Mouse (Mus musculus) layer of hippocampus, adult 18-20 months (tissue): Measurements from ENCODE around the gene Hmgcr. TPM values are rescaled to one million over a fixed set of nuclear protein-coding genes. Genes with fewer than 3 reads are reported as not detected.
"Not testable (repeated sequence)": the region's sequence is repeated elsewhere in the genome, so short reads cannot be mapped to it uniquely, and the experiment has no call there.

Source experiments
- DNase-seq, 2 experiments: peaks; one replicate each; pipeline ENCODE4 v3.0.0; 2022; ENCODE audit warnings: low spot score in 2 of 2
- total RNA-seq, 2 experiments: library from RNA; stranded (reverse); gene quantifications; 2 replicates each; pipeline ENCODE4 v1.2.3; 2021

The Hmgcr gene
- total RNA-seq, 2 experiments from 2014 or later, result 111 to 128 TPM

DNA sequence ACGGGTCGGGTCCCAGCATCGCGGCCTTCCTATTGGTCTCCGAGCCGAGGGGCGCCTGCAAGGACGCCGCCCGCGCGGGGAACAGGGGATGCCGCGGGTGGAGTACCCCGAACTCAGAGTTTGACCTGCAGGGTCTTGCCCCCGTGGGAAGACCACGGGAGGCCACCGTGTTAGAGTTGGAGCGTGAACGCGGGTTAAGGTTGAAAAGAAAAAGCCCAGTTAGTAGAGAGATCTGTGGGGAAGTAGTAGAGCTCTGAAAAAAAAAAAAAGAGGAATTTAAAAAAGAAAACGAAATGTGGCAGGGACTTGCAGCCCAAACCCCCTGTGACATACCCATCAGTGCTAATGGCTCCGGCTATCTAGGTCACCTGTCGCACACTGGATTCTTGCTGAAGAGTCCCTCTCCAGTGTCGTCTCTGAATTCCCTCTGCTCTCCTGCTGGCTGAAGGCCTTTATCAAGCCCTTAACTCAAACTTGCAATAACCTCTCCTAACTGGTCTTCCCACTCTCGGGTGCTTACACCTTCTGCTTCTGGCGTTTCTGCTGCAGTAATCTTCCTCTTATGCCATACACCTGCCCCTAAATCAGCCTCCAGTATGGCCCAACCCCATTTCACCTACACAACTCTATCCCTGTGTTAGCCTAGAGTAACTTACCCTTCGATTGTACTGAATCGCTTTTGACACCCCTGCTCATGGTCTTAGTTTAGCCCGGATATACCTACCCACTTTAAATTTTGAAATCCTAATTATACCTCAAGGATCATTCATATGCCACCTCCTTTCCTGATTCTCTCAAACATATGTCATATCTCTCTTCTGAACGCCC, 556 bp upstream of the Hmgcr start:
- DNase-seq, result no peak

DNA sequence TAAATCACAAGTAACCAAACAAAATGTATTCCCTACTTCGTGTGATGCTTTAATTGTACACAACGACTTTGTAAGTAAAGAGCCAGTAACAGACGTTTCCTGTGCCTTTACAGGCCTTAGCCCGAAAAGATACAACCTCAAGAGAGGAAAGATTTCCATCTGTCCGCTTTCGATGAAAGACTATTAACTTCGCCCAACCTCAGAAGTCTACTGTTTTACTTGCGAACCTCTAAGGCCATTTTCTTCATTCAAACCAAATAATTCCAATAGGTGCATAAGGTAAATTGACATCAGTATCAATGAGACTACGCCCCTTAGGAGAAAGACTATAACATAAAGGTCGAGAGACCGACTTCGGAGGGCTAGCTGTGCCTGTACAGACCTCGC, 724 bp downstream of the Hmgcr start:
- DNase-seq, result no peak

DNA sequence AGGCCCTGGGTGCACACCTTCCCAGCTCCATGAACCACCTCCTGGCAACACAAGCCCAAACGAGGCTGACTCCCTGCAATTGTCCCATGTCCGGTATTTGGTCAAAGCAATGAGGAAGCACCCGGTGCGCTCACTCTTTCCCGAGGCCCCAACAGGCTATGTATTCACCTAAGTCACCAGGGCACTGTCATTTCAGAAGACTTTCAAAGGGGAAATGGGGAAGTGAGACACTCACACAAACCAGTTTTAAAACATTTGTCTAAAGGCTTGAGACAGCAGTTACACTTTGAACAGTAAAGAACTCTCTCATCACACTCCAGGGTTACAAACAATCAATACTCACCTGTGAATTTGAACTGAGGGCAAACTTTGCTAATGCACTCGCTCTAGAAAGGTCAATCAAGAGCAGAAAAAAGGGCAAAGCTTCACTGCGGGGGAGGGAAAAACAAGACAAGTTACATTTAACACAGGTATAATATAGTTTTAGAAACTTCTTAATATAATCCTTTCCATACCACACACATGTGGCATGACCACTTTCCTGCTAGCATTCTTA, 6.2 kb downstream of the Hmgcr start:
- DNase-seq, result no peak

DNA sequence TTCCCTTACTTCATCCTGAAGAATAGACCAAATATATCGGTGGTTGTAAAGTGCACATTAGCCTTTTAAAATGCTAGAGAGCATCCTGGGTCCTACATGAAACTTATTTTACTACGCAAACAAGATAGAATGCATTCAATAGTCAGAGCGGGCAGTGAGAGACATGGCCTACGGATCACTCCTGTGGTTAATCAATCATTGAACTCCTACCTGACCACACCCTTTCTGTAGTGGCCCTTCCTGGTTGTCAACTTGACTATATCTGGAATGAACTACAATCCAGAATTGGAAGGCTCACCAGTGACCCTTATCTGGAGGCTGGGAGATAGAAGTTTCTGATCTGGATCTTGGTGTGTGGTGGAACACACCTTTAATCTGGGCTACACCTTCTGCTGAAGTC, 7.6 kb downstream of the Hmgcr start:
- DNase-seq, result not testable (repeated sequence)

DNA sequence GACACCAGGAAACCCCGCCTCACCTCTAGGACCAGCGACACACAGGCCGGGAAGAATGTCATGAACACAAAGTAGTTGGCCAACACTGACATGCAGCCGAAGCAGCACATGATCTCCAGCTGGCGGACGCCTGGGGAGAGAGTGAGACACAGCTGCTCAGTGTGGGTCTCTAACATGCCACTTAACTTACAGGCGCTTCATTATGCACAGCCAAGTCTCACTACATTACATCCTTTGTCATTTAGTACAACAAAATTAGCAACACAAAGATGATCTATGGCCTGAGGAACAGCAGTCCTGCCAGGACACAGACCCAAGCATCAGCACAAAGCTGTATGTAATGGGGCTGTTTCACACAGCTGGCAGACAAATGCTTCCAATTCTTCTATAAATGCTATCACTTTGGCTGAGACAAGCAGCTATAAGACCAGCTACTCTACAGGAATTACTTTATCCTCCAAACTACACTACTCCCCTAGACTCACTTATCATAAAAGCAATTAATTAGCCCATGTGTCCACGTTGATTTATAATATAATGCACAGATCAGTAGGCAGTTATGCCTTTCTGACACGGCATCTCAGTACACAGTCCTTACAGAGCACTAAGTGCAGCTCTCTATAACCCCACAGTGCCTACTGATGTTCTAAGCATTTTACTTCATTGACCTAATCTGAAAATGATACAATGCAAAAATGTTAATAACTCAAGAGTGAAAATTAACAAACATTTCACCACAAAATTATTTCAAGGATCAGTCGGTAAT, 10.5 kb downstream of the Hmgcr start:
- DNase-seq, result no peak

DNA sequence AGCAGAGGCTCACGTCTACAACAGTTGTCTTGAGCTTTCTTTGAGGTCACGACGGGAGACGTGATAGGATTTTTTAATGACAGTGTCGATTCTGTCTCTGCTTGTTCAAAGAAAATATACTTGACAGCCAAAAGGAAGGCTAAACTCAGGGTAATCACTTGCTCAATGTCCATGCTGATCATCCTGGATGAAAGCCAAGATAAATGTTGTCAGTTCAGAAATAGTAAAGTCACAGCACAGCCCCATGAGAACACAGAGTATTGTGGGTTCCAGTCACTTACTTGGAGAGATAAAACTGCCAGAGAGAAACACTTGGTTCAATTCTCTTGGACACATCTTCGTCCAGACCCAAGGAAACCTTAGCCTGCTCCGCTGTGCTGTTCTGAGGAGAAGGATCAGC, 11.8 kb downstream of the Hmgcr start:
- no peak for DNase-seq

DNA sequence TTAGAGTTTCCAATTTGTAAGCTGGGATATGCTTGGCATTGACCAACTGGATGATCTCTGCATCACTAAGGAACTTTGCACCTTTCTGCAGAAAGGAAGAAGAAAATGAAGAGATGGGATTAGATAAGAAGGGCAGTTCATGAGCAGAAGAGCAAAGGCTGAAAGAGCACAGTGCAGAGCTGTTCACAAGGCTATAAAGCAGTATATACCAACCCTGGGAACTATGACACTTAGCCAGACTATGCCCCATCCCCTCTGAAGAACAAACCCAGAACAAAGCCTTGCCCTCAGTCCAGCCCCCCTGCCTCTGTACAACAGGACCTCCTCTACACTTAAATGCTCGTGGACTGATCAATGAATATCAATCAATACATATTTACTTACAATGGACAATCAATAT, 14.1 kb downstream of the Hmgcr start:
- no peak for DNase-seq

DNA sequence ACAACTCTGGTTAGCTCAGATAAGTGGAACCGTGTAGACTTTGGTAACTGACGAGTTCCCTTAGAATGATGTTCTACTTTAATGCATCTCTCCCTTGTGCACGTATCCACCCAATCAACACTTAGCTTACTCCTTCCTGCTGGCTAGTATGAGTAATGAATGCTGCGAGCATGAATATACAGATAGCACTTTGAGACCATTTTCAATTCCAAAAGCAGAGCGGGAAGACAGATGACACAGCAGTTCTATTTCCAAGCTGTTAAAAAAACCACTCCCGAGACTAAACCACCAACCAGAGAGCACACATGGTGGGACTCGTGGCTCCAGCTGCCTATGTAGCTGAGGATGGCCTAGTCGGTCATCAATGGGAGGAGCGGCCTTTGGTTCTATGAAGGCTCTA, 17.7 kb downstream of the Hmgcr start:
- DNase-seq, result peak; percentile 33 to 51

DNA sequence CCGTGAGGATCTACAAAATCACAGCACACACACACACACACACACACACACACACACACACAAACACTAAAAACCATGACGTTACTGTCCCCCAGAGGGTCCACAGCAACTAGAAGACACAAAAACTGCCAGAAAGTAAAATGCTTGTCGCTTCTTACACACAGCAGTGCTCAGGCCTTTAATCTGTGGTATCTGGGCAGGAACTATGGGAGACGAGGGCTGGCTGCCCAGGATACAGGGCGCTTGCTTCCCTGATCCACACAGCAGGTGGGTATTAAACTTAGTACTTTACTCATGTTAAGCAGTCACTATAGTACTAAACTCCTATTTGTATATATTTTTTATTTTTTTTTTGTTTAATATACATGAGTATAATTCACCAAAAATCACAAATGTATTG, 24.9 kb downstream of the Hmgcr start:
- DNase-seq, result no peak

DNA sequence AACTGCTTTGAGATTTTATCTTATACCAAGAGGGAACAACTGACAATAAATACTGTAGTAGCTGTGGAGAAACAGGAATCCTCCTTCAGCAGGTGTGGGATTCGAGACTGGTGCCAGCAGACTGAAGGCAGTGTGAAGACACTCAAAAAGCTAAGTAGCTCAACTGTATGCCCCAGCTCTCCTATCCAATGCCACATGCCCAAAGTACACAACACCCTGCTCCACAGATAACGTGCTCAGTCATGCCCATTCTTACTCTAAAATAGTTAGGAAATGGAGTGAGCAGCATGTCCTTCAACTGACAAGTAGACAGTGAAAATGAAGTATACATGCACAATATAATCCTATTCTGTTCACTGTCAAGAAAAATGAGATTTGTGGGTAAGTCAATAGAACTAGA, 26.6 kb downstream of the Hmgcr start:
- no peak for DNase-seq

DNA sequence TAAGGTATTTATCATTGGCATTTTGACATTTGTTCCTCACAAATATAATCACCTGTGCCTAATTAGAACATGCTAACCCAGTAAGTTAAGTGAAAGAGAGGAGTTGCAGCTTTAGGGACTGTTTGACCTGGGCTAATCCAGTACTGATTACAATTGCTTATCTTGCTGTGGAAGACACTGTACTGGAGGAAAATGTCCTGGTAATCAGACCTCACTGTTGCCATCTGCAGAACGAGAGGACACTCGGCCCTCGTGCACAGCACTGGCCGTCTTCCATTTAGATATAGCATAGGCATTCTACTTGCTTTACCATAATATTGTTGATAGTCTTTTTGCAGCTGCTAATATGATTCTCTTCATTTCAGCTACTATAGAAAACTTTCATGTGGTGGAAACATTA, 40.3 kb downstream of the Hmgcr start:
- DNase-seq, result no peak

DNA sequence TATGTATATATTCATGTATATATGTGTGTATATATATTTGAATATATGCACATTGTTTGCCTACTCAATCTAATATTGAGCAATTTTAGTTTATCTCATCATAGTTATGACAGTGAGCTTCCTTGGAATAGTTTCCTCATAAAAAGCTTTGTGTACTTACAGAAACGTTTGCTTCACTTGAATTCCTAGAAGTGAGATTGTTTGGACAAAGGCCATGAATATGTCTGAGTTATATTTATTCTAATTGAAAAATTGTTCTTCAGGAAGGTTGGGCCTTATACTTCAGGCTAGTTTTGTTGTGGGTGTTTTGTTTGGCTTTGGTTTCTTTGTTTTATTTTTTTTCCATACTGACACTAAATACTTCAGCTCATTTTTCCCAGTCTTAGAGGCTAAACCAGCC, 49.8 kb downstream of the Hmgcr start:
- no peak for DNase-seq

DNA sequence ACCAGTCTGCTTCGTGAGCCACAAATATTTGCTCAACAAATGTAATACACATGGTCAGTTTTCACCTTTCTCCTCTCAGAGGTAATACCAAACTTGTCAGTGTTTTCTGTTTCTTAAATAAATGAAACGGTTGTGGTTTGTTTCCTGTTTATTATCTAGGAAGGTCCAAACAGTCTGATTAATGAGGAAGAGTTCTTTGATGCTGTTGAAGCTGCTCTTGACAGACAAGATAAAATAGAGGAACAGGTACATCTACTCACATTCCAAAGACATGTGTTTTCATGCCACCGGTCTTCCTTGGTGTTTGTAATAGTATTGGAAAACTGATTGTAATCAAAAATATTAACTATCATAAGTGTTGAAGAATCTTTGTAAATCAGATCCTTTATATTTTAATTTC, 56.1 kb downstream of the Hmgcr start:
- no peak for DNase-seq

DNA sequence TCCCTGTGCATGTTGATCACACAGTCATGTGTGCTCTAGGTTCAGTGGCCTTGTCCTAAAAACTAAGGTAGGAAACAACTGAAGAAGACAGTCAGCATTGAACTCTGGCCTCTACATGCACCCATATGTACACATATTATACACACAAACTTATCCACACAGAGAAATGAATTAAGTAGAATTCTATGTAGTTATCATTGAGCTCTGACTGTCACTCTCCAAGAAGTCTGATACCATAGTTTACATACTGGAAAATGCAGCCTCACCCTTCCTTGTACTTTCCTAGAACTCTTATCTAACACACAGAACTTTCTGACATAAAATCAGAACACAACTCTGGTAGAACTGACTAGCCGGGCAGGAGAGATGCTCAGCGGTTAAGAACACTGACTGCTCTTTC, 66.5 kb downstream of the Hmgcr start:
- DNase-seq, result no peak

DNA sequence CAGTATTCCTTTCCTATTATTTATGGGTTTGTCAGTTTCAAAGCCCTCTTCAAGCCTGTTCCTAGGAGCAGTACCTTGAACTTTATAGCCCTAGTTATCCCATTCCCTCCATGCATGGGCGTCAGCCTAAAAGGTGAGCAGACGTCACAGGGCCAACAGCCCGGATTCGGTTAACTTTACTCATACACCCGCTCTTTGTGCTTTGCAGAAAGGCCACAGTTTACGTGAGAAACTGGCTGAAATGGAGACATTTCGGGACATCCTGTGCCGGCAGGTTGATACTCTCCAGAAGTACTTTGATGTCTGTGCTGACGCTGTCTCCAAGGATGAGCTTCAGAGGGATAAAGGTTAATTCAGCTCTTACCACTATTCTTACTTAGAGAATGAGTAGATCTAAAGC, 71.6 kb downstream of the Hmgcr start:
- no peak for DNase-seq

Other genes with a start within 250 kb of the Hmgcr start
- under 1 TPM; 0.13 to 0.37 TPM for gene Ankdd1b, start 199.7 kb downstream of the Hmgcr start, total RNA-seq
- gene Gm17622, start 180.2 kb downstream of the Hmgcr start, total RNA-seq, result not detected
- gene Polk, start 128.4 kb downstream of the Hmgcr start, total RNA-seq, result 10 to 100 TPM; 13.5 to 14.3 TPM
- 10 to 100 TPM; 65.4 to 73.8 TPM for gene Col4a3bp, start 128.3 kb downstream of the Hmgcr start, total RNA-seq
- gene Ankrd31, start 77.3 kb upstream of the Hmgcr start, total RNA-seq, result under 1 TPM; 0.20 to 0.74 TPM